Mouse (Mus musculus): ENCODE data around the gene Dcst1. TPM values are rescaled to one million over a fixed set of nuclear protein-coding genes. Genes with fewer than 3 reads are reported as not detected.

Dcst1 gene
- polyA plus RNA-seq, 1 experiment = not detected

GRCm38 (mm10) chr3:89316833-89317232 is 48.2 kb downstream of the Dcst1 start:
- H3K27me3 ChIP-seq (replicated peaks) = peaks cover 96% of the 10 kb centered on the region
- peaks cover 9% of the 10 kb centered on the region for H3K9me3 ChIP-seq
- H3K4me1 ChIP-seq = peaks cover 57% of the 10 kb centered on the region
- H3K36me3 ChIP-seq (replicated peaks; ENCODE audit: low read length) = no peaks in the 10 kb centered on the region
- TF ChIP-seq GATA1 (IDR thresholded peaks at IDR 0.05; ENCODE audit: borderline replicate concordance, low read length) (no peak), FLI1 (IDR thresholded peaks at IDR 0.05; ENCODE audit: low read length) (no peak)
- no peak overlapping the region for H3K4me3 ChIP-seq (replicated peaks)

GRCm38 (mm10) chr3:89315930-89316831 is 48.9 kb downstream of the Dcst1 start:
- Histone ChIP-seq H3K27me3 (replicated peaks) (peaks cover 92% of the 10 kb centered on the region), H3K4me1 (peaks cover 51% of the 10 kb centered on the region), H3K4me3 (replicated peaks) (peak overlapping the region; percentile 86), H3K9me3 (peaks cover 14% of the 10 kb centered on the region), H3K36me3 (replicated peaks; ENCODE audit: low read length) (no peaks in the 10 kb centered on the region)
- no peak for TF ChIP-seq GATA1 (IDR thresholded peaks at IDR 0.05; ENCODE audit: borderline replicate concordance, low read length)
- TF ChIP-seq FLI1 (IDR thresholded peaks at IDR 0.05; ENCODE audit: low read length) = no peak

GRCm38 (mm10) chr3:89315195-89315929 is 49.7 kb downstream of the Dcst1 start:
- Histone ChIP-seq H3K27me3 (replicated peaks) (peaks cover 84% of the 10 kb centered on the region), H3K36me3 (replicated peaks; ENCODE audit: low read length) (no peaks in the 10 kb centered on the region), H3K4me3 (replicated peaks) (peak overlapping the region; percentile 86), H3K9me3 (peaks cover 20% of the 10 kb centered on the region), H3K4me1 (peaks cover 43% of the 10 kb centered on the region)
- no peak for TF ChIP-seq FLI1 (IDR thresholded peaks at IDR 0.05; ENCODE audit: low read length)

- Histone ChIP-seq H3K4me3 (replicated peaks) (no peak overlapping the region), H3K4me1 (peaks cover 37% of the 10 kb centered on the region), H3K36me3 (replicated peaks; ENCODE audit: low read length) (no peaks in the 10 kb centered on the region), H3K27me3 (replicated peaks) (peaks cover 81% of the 10 kb centered on the region), H3K9me3 (peaks cover 20% of the 10 kb centered on the region)
- TF ChIP-seq GATA1 (IDR thresholded peaks at IDR 0.05; ENCODE audit: borderline replicate concordance, low read length) = no peak
- no peak for TF ChIP-seq FLI1 (IDR thresholded peaks at IDR 0.05; ENCODE audit: low read length)
Measured at GRCm38 (mm10) chr3:89314791-89315190, 50.3 kb downstream of the Dcst1 start.

- Histone ChIP-seq H3K4me1 (peaks cover 32% of the 10 kb centered on the region), H3K4me3 (replicated peaks) (no peak overlapping the region), H3K9me3 (peaks cover 20% of the 10 kb centered on the region), H3K36me3 (replicated peaks; ENCODE audit: low read length) (no peaks in the 10 kb centered on the region), H3K27me3 (replicated peaks) (peaks cover 80% of the 10 kb centered on the region)
- no peak for TF ChIP-seq FLI1 (IDR thresholded peaks at IDR 0.05; ENCODE audit: low read length)
- no peak for TF ChIP-seq GATA1 (IDR thresholded peaks at IDR 0.05; ENCODE audit: borderline replicate concordance, low read length)
Measured at GRCm38 (mm10) chr3:89314340-89314739, 50.7 kb downstream of the Dcst1 start.

GRCm38 (mm10) chr3:89308089-89308488 is 57.0 kb downstream of the Dcst1 start:
- Histone ChIP-seq H3K27me3 (replicated peaks) (peaks cover 65% of the 10 kb centered on the region), H3K9me3 (peaks cover 20% of the 10 kb centered on the region), H3K36me3 (replicated peaks; ENCODE audit: low read length) (no peaks in the 10 kb centered on the region), H3K4me3 (replicated peaks) (no peak overlapping the region), H3K4me1 (no peaks in the 10 kb centered on the region)
- TF ChIP-seq GATA1 (IDR thresholded peaks at IDR 0.05; ENCODE audit: borderline replicate concordance, low read length) (no peak), FLI1 (IDR thresholded peaks at IDR 0.05; ENCODE audit: low read length) (no peak)

- Histone ChIP-seq H3K36me3 (replicated peaks; ENCODE audit: low read length) (no peaks in the 10 kb centered on the region), H3K9me3 (peaks cover 1% of the 10 kb centered on the region), H3K4me3 (replicated peaks) (no peak overlapping the region), H3K4me1 (no peaks in the 10 kb centered on the region), H3K27me3 (replicated peaks) (peaks cover 60% of the 10 kb centered on the region)
- TF ChIP-seq GATA1 (IDR thresholded peaks at IDR 0.05; ENCODE audit: borderline replicate concordance, low read length) = no peak
- no peak for TF ChIP-seq FLI1 (IDR thresholded peaks at IDR 0.05; ENCODE audit: low read length)
Measured at GRCm38 (mm10) chr3:89305551-89306325, 59.3 kb downstream of the Dcst1 start.

GRCm38 (mm10) chr3:89305105-89305504 is 59.9 kb downstream of the Dcst1 start:
- Histone ChIP-seq H3K4me1 (peaks cover 3% of the 10 kb centered on the region), H3K4me3 (replicated peaks) (no peak overlapping the region), H3K9me3 (no peaks in the 10 kb centered on the region), H3K27me3 (replicated peaks) (peaks cover 61% of the 10 kb centered on the region), H3K36me3 (replicated peaks; ENCODE audit: low read length) (no peaks in the 10 kb centered on the region)
- no peak for TF ChIP-seq GATA1 (IDR thresholded peaks at IDR 0.05; ENCODE audit: borderline replicate concordance, low read length)

GRCm38 (mm10) chr3:89304440-89304839 is 60.6 kb downstream of the Dcst1 start:
- H3K4me3 ChIP-seq (replicated peaks) = no peak overlapping the region
- H3K36me3 ChIP-seq (replicated peaks; ENCODE audit: low read length) = no peaks in the 10 kb centered on the region
- no peaks in the 10 kb centered on the region for H3K9me3 ChIP-seq
- no peak for TF ChIP-seq GATA1 (IDR thresholded peaks at IDR 0.05; ENCODE audit: borderline replicate concordance, low read length)
- TF ChIP-seq FLI1 (IDR thresholded peaks at IDR 0.05; ENCODE audit: low read length) = no peak
- peaks cover 62% of the 10 kb centered on the region for H3K27me3 ChIP-seq (replicated peaks)
- peaks cover 10% of the 10 kb centered on the region for H3K4me1 ChIP-seq
